In the genomic region with DNA sequence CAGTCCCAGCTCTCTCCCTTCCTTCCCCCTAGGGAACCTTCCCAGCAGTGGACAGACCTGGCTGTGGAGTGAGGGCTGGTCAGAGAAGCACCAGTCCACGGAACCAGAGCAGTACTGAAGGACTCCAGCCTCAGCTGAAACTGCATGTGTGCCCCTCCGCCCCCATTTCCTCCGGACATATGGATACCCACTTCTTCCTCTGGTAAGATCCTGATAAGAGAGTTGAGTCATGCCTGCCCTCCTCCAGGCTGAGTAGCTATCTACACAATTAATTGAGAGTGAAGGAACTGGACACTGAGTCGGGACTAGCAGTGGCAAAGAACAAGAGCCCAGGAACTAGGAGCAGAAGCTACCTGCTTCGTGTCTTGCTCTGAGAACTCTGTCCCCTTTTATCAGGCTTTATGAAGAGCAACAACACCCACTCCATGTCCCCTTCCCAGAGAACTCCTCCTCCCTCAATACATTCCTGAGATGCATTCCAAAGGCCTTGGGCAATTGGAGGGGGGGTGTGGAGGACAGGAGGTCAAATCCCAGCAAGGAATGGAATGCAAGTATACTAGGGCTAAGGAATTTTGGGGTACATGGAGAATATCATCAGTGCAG, we compare ENCODE assay signal across 8 mouse cellular contexts. TPM values are rescaled to one million over a fixed set of nuclear protein-coding genes. Genes with fewer than 3 reads are reported as not detected.
DNase-seq lines count a peak whose midpoint lies in the region; ATAC-seq and TF ChIP-seq lines count a peak whose summit lies in the region.

No protein-coding gene starts in this region.

- H3K4me1 ChIP-seq in MEL (ENCODE audit: control insufficient read depth in 1 of 2, insufficient read depth in 2 of 2, low read length in 2 of 2) = peaks cover 18 to 40% of the 10 kb centered on the region in 2 experiments
- peaks cover 45% of the 10 kb centered on the region for H3K4me1 ChIP-seq in heart, embryonic 15.5 days (replicated peaks)
- H3K4me1 ChIP-seq in limb, embryonic 13.5 days = peaks cover 46% of the 10 kb centered on the region

- peak overlapping the region; percentile 92 for H3K27ac ChIP-seq in MEL (ENCODE audit: control insufficient read depth, low read depth, low read length)
- H3K27ac ChIP-seq in heart, embryonic 15.5 days = peak overlapping the region; percentile 99
- peak overlapping the region; percentile 81; the same call in 1 of the 2 replicates for H3K27ac ChIP-seq in limb, embryonic 13.5 days

- no peaks in the 10 kb centered on the region for H3K27me3 ChIP-seq in MEL (ENCODE audit: control insufficient read depth in 1 of 2, insufficient read depth in 2 of 2, low read length in 2 of 2)
- H3K27me3 ChIP-seq in heart, embryonic 15.5 days = no peaks in the 10 kb centered on the region
- H3K27me3 ChIP-seq in limb, embryonic 13.5 days = no peaks in the 10 kb centered on the region

- peak; percentile 58 for DNase-seq in adrenal gland, adult 2 months
- DNase-seq in adrenal gland, postnatal 4 days (ENCODE audit: low spot score in 2 of 2) = no peak
- peak; percentile 67 for DNase-seq in MEL (ENCODE audit: low read depth, low spot score)
- DNase-seq in retina, postnatal 1 day = peak; percentile 24
- no peak for DNase-seq in right cerebral cortex, postnatal 14 days
- DNase-seq in urinary bladder, adult 2 months (ENCODE audit: low spot score) = no peak

- H3K4me3 ChIP-seq in MEL (ENCODE audit: control insufficient read depth in 1 of 2, insufficient read depth in 1 of 2, low read depth in 2 of 2, low read length in 2 of 2) = peak overlapping the region; percentile 33 to 81; a peak in 3 of 4 replicates
- H3K4me3 ChIP-seq in heart, embryonic 15.5 days = peak overlapping the region; percentile 29
- H3K4me3 ChIP-seq in limb, embryonic 13.5 days = peak overlapping the region; percentile 28

- ATAC-seq in heart, embryonic 15.5 days (replicated peaks; ENCODE audit: insufficient number of reproducible peaks, insufficient read depth, low FRiP score, low read depth) = peak; percentile 7; the same call in 1 of the 2 replicates
- ATAC-seq in limb, embryonic 13.5 days (ENCODE audit: low FRiP score, low read depth) = no peak

- peak overlapping the region; percentile 92 for H3K9ac ChIP-seq in MEL (ENCODE audit: control insufficient read depth, low read depth, low read length, poor library complexity, severe bottlenecking)
- H3K9ac ChIP-seq in heart, embryonic 15.5 days = peak overlapping the region; percentile 94
- H3K9ac ChIP-seq in limb, embryonic 13.5 days = peak overlapping the region; percentile 65

- 5% methylated on average over 5 of the region's 5 CpGs for WGBS in heart, embryonic 15.5 days
- WGBS in limb, embryonic 13.5 days = 32% methylated on average over 5 of the region's 5 CpGs

- peaks cover 18 to 32% of the 10 kb centered on the region in 2 experiments for H3K36me3 ChIP-seq in MEL (ENCODE audit: control insufficient read depth in 1 of 2, insufficient read depth in 2 of 2, low read length in 2 of 2)
- peaks cover 37% of the 10 kb centered on the region for H3K36me3 ChIP-seq in heart, embryonic 15.5 days
- peaks cover 42% of the 10 kb centered on the region for H3K36me3 ChIP-seq in limb, embryonic 13.5 days

- peak overlapping the region; percentile 78 for H3K4me2 ChIP-seq in heart, embryonic 15.5 days
- H3K4me2 ChIP-seq in limb, embryonic 13.5 days (replicated peaks) = peak overlapping the region; percentile 91

- TF ChIP-seq RAD21 in MEL (IDR thresholded peaks at IDR 0.05; ENCODE audit: low read depth, low read length) = no peak

- peaks cover 51% of the 10 kb centered on the region for H3K79me2 ChIP-seq in MEL (ENCODE audit: control insufficient read depth, insufficient read depth, low read length, poor library complexity)

- TF ChIP-seq EP300 in MEL (IDR thresholded peaks at IDR 0.05; ENCODE audit: low read depth in 1 of 2, low read length in 2 of 2) = peak; percentile 85 to 87

- peak in 1 of 2 experiments; percentile 32; a peak in 1 of 4 replicates for TF ChIP-seq POLR2A in MEL (IDR thresholded peaks at IDR 0.05; ENCODE audit: control insufficient read depth in 1 of 2, insufficient read depth in 1 of 2, low read depth in 1 of 2, low read length in 2 of 2, poor library complexity in 1 of 2)

- H3K9me3 ChIP-seq in MEL (replicated peaks; ENCODE audit: insufficient read depth, low read length) = no peaks in the 10 kb centered on the region
- no peaks in the 10 kb centered on the region for H3K9me3 ChIP-seq in heart, embryonic 15.5 days (replicated peaks)
- no peaks in the 10 kb centered on the region for H3K9me3 ChIP-seq in limb, embryonic 13.5 days

- TF ChIP-seq CTCF in MEL (IDR thresholded peaks at IDR 0.05 in 2 of 3, conservative IDR thresholded peaks at IDR 0.05 in 1 of 3; ENCODE audit: control insufficient read depth in 1 of 3, insufficient read depth in 1 of 3, low read depth in 2 of 3, low read length in 3 of 3, poor library complexity in 1 of 3, severe bottlenecking in 1 of 3) = no peak

TF ChIP-seq in MEL, 35 proteins besides CTCF, POLR2A, EP300 and RAD21 (continues in another document):
- TF ChIP-seq BHLHE40 (IDR thresholded peaks at IDR 0.05; ENCODE audit: borderline replicate concordance, low read depth, low read length) (peak; percentile 40; the same call in 1 of the 2 replicates), RCOR1 (IDR thresholded peaks at IDR 0.05; ENCODE audit: low read depth, low read length) (peak; percentile 51; the same call in 1 of the 2 replicates), TBP (IDR thresholded peaks at IDR 0.05; ENCODE audit: low read depth, low read length) (0 out of 2 replicates have a peak, but pooled peaks have one; percentile 44), HCFC1 (IDR thresholded peaks at IDR 0.05; ENCODE audit: low read depth, low read length) (no peak), MXI1 (IDR thresholded peaks at IDR 0.05; ENCODE audit: low read depth, low read length) (peak; percentile 38; the same call in 1 of the 2 replicates), GABPA (IDR thresholded peaks at IDR 0.05; ENCODE audit: low read depth, low read length) (no peak), NRF1 (IDR thresholded peaks at IDR 0.05; ENCODE audit: insufficient read depth, low read depth, low read length, poor library complexity, severe bottlenecking) (no peak)

RNA-seq across cellular contexts. Expression of gene Creb3, which starts 4.0 kb away (rescaled TPM):
- 100 to 1,000 TPM; 123 to 178 TPM for total RNA-seq in adrenal gland, adult 2 months (2021)
- polyA plus RNA-seq in adrenal gland, adult 2 months (2012; rRNA removed) = 178 and 207 TPM in 2 replicates
- 100 to 1,000 TPM; 130 to 160 TPM for total RNA-seq in adrenal gland, postnatal 4 days (2021)
- 14.9 and 17.1 TPM in 2 replicates for total RNA-seq in MEL (2012; rRNA removed)
- 10 to 100 TPM in 1 of 2 experiments, not detected in 1; 21.3 TPM for polyA plus RNA-seq in MEL (2012; ENCODE audit: insufficient read depth in 1 of 2, insufficient read length in 2 of 2, low read depth in 1 of 2, low replicate concordance in 2 of 2, missing spikeins in 1 of 2)
- 53.1 and 61.3 TPM in 2 replicates for polyA plus RNA-seq in heart, embryonic 15.5 days (2015; fragmentation: Nextera tagmentation; extraction: Ambion mirVana)
- 58.7 and 60.0 TPM in 2 replicates for polyA plus RNA-seq in limb, embryonic 13.5 days (2015; fragmentation: Nextera tagmentation; extraction: Ambion mirVana)
- 57.7 and 77.0 TPM in 2 replicates for polyA plus RNA-seq in urinary bladder, adult 2 months (2012; rRNA removed)

RNA-seq across cellular contexts. Expression of gene Tln1, which starts 4.4 kb away (rescaled TPM):
- 100 to 1,000 TPM; 167 to 207 TPM for total RNA-seq in adrenal gland, adult 2 months (2021)
- polyA plus RNA-seq in adrenal gland, adult 2 months (2012; rRNA removed) = 132 and 174 TPM in 2 replicates
- total RNA-seq in adrenal gland, postnatal 4 days (2021) = 100 to 1,000 TPM; 209 to 246 TPM
- 106 and 112 TPM in 2 replicates for total RNA-seq in MEL (2012; rRNA removed)
- polyA plus RNA-seq in MEL (2012; ENCODE audit: insufficient read depth in 1 of 2, insufficient read length in 2 of 2, low read depth in 1 of 2, low replicate concordance in 2 of 2, missing spikeins in 1 of 2) = 100 to 1,000 TPM in 1 of 2 experiments, 10 to 100 TPM in 1; 22.9 to 146 TPM
- 76.3 and 77.6 TPM in 2 replicates for polyA plus RNA-seq in heart, embryonic 15.5 days (2015; fragmentation: Nextera tagmentation; extraction: Ambion mirVana)
- polyA plus RNA-seq in limb, embryonic 13.5 days (2015; fragmentation: Nextera tagmentation; extraction: Ambion mirVana) = 60.4 and 63.6 TPM in 2 replicates
- 124 and 153 TPM in 2 replicates for polyA plus RNA-seq in urinary bladder, adult 2 months (2012; rRNA removed)

RNA-seq across cellular contexts. Expression of gene Rgp1, which starts 20.4 kb away (rescaled TPM):
- total RNA-seq in adrenal gland, adult 2 months (2021) = 10 to 100 TPM; 47.1 to 50.7 TPM
- polyA plus RNA-seq in adrenal gland, adult 2 months (2012; rRNA removed) = 50.1 and 57.4 TPM in 2 replicates
- total RNA-seq in adrenal gland, postnatal 4 days (2021) = 10 to 100 TPM; 65.3 to 68.5 TPM
- 14.3 and 17.1 TPM in 2 replicates for total RNA-seq in MEL (2012; rRNA removed)
- 10 to 100 TPM in 1 of 2 experiments, not detected in 1; 47.6 TPM for polyA plus RNA-seq in MEL (2012; ENCODE audit: insufficient read depth in 1 of 2, insufficient read length in 2 of 2, low read depth in 1 of 2, low replicate concordance in 2 of 2, missing spikeins in 1 of 2)
- 14.6 and 22.0 TPM in 2 replicates for polyA plus RNA-seq in heart, embryonic 15.5 days (2015; fragmentation: Nextera tagmentation; extraction: Ambion mirVana)
- 35.0 and 38.5 TPM in 2 replicates for polyA plus RNA-seq in limb, embryonic 13.5 days (2015; fragmentation: Nextera tagmentation; extraction: Ambion mirVana)
- polyA plus RNA-seq in urinary bladder, adult 2 months (2012; rRNA removed) = 34.9 and 35.1 TPM in 2 replicates

RNA-seq across cellular contexts. Expression of gene Gba2, which starts 20.5 kb away (rescaled TPM):
- total RNA-seq in adrenal gland, adult 2 months (2021) = 10 to 100 TPM in 1 of 2 experiments, 1 to 10 TPM in 1; 6.8 to 13.0 TPM
- polyA plus RNA-seq in adrenal gland, adult 2 months (2012; rRNA removed) = 13.4 and 13.9 TPM in 2 replicates
- total RNA-seq in adrenal gland, postnatal 4 days (2021) = 10 to 100 TPM; 17.8 to 18.2 TPM
- total RNA-seq in MEL (2012; rRNA removed) = 5.7 and 6.2 TPM in 2 replicates
- 10 to 100 TPM in 1 of 2 experiments, not detected in 1; 24.9 TPM for polyA plus RNA-seq in MEL (2012; ENCODE audit: insufficient read depth in 1 of 2, insufficient read length in 2 of 2, low read depth in 1 of 2, low replicate concordance in 2 of 2, missing spikeins in 1 of 2)
- 17.5 and 22.2 TPM in 2 replicates for polyA plus RNA-seq in heart, embryonic 15.5 days (2015; fragmentation: Nextera tagmentation; extraction: Ambion mirVana)
- polyA plus RNA-seq in limb, embryonic 13.5 days (2015; fragmentation: Nextera tagmentation; extraction: Ambion mirVana) = 26.9 and 27.0 TPM in 2 replicates
- polyA plus RNA-seq in urinary bladder, adult 2 months (2012; rRNA removed) = 15.1 and 16.8 TPM in 2 replicates

RNA-seq across cellular contexts. Expression of gene Msmp, which starts 26.2 kb away (rescaled TPM):
- total RNA-seq in adrenal gland, adult 2 months (2021) = 1 to 10 TPM; 1.2 to 3.0 TPM
- 0.94 and 1.5 TPM in 2 replicates for polyA plus RNA-seq in adrenal gland, adult 2 months (2012; rRNA removed)
- 1 to 10 TPM; 1.4 to 2.2 TPM for total RNA-seq in adrenal gland, postnatal 4 days (2021)
- total RNA-seq in MEL (2012; rRNA removed) = 0.73 and 1.0 TPM in 2 replicates
- polyA plus RNA-seq in MEL (2012; ENCODE audit: insufficient read depth in 1 of 2, insufficient read length in 2 of 2, low read depth in 1 of 2, low replicate concordance in 2 of 2, missing spikeins in 1 of 2) = 1 to 10 TPM in 1 of 2 experiments, not detected in 1; 2.5 TPM
- 0.20 and 1.5 TPM in 2 replicates for polyA plus RNA-seq in heart, embryonic 15.5 days (2015; fragmentation: Nextera tagmentation; extraction: Ambion mirVana)
- 1.4 and 2.2 TPM in 2 replicates for polyA plus RNA-seq in limb, embryonic 13.5 days (2015; fragmentation: Nextera tagmentation; extraction: Ambion mirVana)
- 0.44 TPM in 1 of 2 replicates, not detected in the other for polyA plus RNA-seq in urinary bladder, adult 2 months (2012; rRNA removed)

Comparison
In these comparisons a context has a peak if more than half of its experiments do, and no peak if none do; other contexts are left out.
1. DNase-seq: peak in adrenal gland, adult 2 months (single experiment), MEL (single experiment) and retina, postnatal 1 day (single experiment); none in adrenal gland, postnatal 4 days (0 of 2), right cerebral cortex, postnatal 14 days (single experiment) and urinary bladder, adult 2 months (single experiment).
2. Peak in every context shown above with its lines, with median percentiles within 50 percentile points of each other: H3K27ac ChIP-seq, H3K4me3 ChIP-seq and H3K9ac ChIP-seq.